Mouse (Mus musculus) midbrain, embryonic 15.5 days (tissue): ENCODE measurements at regions not wholly inside any gene's neighbourhood (a gene's known extent, or its start where the extent isn't known, plus 50 kb on each side); places are given as distances from the start of the nearest gene placed in this dataset.
A peak's percentile ranks its signal among the peaks of the same experiment; 100 is the strongest.

ENCODE experiments used
- ATAC-seq: fragments of 200-750 bp; cut with Nextera tagmentation; replicated peaks from 2 replicates; pipeline ENCODE4 v1.8.0; 2017; ENCODE audit warnings: moderate TSS enrichment
- H3K27ac ChIP-seq: fragments of 300-500 bp; sonication (generic); 2 replicates; pipeline ENCODE4 v1.5.1; 2015; ENCODE audit warnings: mild to moderate bottlenecking, inconsistent platforms
- H3K27me3 ChIP-seq: fragments of 300-500 bp; sonication (generic); replicated peaks from 2 replicates; pipeline ENCODE4 v1.6.1; 2015; ENCODE audit warnings: inconsistent platforms
- H3K36me3 ChIP-seq: fragments of 300-500 bp; sonication (generic); replicated peaks from 2 replicates; pipeline ENCODE4 v1.6.1; 2015; ENCODE audit warnings: inconsistent platforms
- H3K4me1 ChIP-seq: fragments of 300-500 bp; sonication (generic); 2 replicates; pipeline ENCODE4 v1.6.1; 2015; ENCODE audit warnings: inconsistent platforms
- H3K4me2 ChIP-seq: fragments of 300-500 bp; sonication (generic); 2 replicates; pipeline ENCODE4 v1.6.1; 2015; ENCODE audit warnings: inconsistent platforms, mild to moderate bottlenecking, moderate library complexity
- H3K4me3 ChIP-seq: fragments of 300-500 bp; sonication (generic); 2 replicates; pipeline ENCODE4 v1.5.1; 2015; ENCODE audit warnings: mild to moderate bottlenecking, inconsistent platforms
- H3K9ac ChIP-seq: fragments of 300-500 bp; sonication (generic); 2 replicates; pipeline ENCODE4 v1.6.1; 2015; ENCODE audit warnings: mild to moderate bottlenecking, inconsistent platforms
- H3K9me3 ChIP-seq: fragments of 300-500 bp; sonication (generic); 2 replicates; pipeline ENCODE4 v1.6.1; 2016; ENCODE audit warnings: inconsistent platforms
- WGBS: fragments of 180-500 bp; shearing (Covaris S2); methylation state at CpG from one replicate; pipeline ENCODE4 v1.1.7; 2015; ENCODE audit warnings: mixed read lengths; 5-methylcytosine and 5-hydroxymethylcytosine counted together

- H3K36me3 ChIP-seq: no peaks in the 10 kb centered on the region
- no peaks in the 10 kb centered on the region for H3K4me1 ChIP-seq
- WGBS: 75% methylated on average over 1 of the region's 1 CpGs
- no peak overlapping the region for H3K9ac ChIP-seq
- no peak overlapping the region for H3K27ac ChIP-seq
- H3K9me3 ChIP-seq: no peaks in the 10 kb centered on the region
- H3K4me3 ChIP-seq: no peak overlapping the region
- no peaks in the 10 kb centered on the region for H3K27me3 ChIP-seq
- H3K4me2 ChIP-seq: no peak overlapping the region
- ATAC-seq: no peak
These were observed 60.3 kb downstream of the Pcdh20 start for GRCm38 (mm10) chr14:88410722-88411437.

GRCm38 (mm10) chr14:88399270-88399669 is 71.9 kb downstream of the Pcdh20 start:
- no peaks in the 10 kb centered on the region for H3K9me3 ChIP-seq
- no peaks in the 10 kb centered on the region for H3K4me1 ChIP-seq
- 7% methylated on average over 1 of the region's 1 CpGs for WGBS
- no peak overlapping the region for H3K4me2 ChIP-seq
- ATAC-seq: no peak
- H3K36me3 ChIP-seq: no peaks in the 10 kb centered on the region
- no peak overlapping the region for H3K4me3 ChIP-seq
- no peak overlapping the region for H3K27ac ChIP-seq
- no peaks in the 10 kb centered on the region for H3K27me3 ChIP-seq
- H3K9ac ChIP-seq: no peak overlapping the region

GRCm38 (mm10) chr14:88397187-88397586 is 74.0 kb downstream of the Pcdh20 start:
- Histone ChIP-seq H3K36me3 (no peaks in the 10 kb centered on the region), H3K9me3 (no peaks in the 10 kb centered on the region), H3K27ac (no peak overlapping the region), H3K4me3 (no peak overlapping the region), H3K4me1 (no peaks in the 10 kb centered on the region), H3K4me2 (no peak overlapping the region), H3K27me3 (no peaks in the 10 kb centered on the region), H3K9ac (no peak overlapping the region)
- ATAC-seq: no peak

GRCm38 (mm10) chr14:88395016-88395415 is 76.2 kb downstream of the Pcdh20 start:
- 88% methylated on average over 4 of the region's 4 CpGs for WGBS
- no peak for ATAC-seq
- H3K9me3 ChIP-seq: no peaks in the 10 kb centered on the region

GRCm38 (mm10) chr14:88384553-88384952 is 86.6 kb downstream of the Pcdh20 start:
- Histone ChIP-seq H3K4me1 (no peaks in the 10 kb centered on the region), H3K4me2 (no peak overlapping the region), H3K36me3 (no peaks in the 10 kb centered on the region), H3K9me3 (no peaks in the 10 kb centered on the region), H3K9ac (no peak overlapping the region), H3K27ac (no peak overlapping the region), H3K4me3 (no peak overlapping the region), H3K27me3 (no peaks in the 10 kb centered on the region)
- WGBS: 89% methylated on average over 2 of the region's 2 CpGs
- no peak for ATAC-seq

More at GRCm38 (mm10) chr14:88395016-88395415, 76.2 kb downstream of the Pcdh20 start:
- H3K4me1 ChIP-seq: no peaks in the 10 kb centered on the region
- H3K4me2 ChIP-seq: no peak overlapping the region
- H3K9ac ChIP-seq: no peak overlapping the region
- H3K4me3 ChIP-seq: no peak overlapping the region
- H3K27me3 ChIP-seq: no peaks in the 10 kb centered on the region
- no peak overlapping the region for H3K27ac ChIP-seq
- H3K36me3 ChIP-seq: no peaks in the 10 kb centered on the region

GRCm38 (mm10) chr14:88347177-88347576 is 124.0 kb downstream of the Pcdh20 start:
- no peak overlapping the region for H3K27ac ChIP-seq
- no peak overlapping the region for H3K4me3 ChIP-seq
- no peaks in the 10 kb centered on the region for H3K36me3 ChIP-seq
- no peaks in the 10 kb centered on the region for H3K9me3 ChIP-seq
- 75% methylated on average over 4 of the region's 4 CpGs for WGBS
- no peaks in the 10 kb centered on the region for H3K4me1 ChIP-seq
- H3K9ac ChIP-seq: no peak overlapping the region
- no peak overlapping the region for H3K4me2 ChIP-seq
- no peaks in the 10 kb centered on the region for H3K27me3 ChIP-seq
- ATAC-seq: no peak

- Histone ChIP-seq H3K9ac (no peak overlapping the region), H3K27me3 (no peaks in the 10 kb centered on the region), H3K4me2 (peak overlapping the region; percentile 9; the same call in 1 of the 2 replicates), H3K36me3 (no peaks in the 10 kb centered on the region), H3K4me3 (no peak overlapping the region), H3K9me3 (no peaks in the 10 kb centered on the region), H3K4me1 (no peaks in the 10 kb centered on the region), H3K27ac (no peak overlapping the region)
- ATAC-seq: 0 out of 2 replicates have a peak, but pooled peaks have one; percentile 37
- 31% methylated on average over 10 of the region's 10 CpGs for WGBS
These were observed 133.9 kb downstream of the Pcdh20 start for GRCm38 (mm10) chr14:88337304-88337703.

- Histone ChIP-seq H3K4me2 (no peak overlapping the region), H3K36me3 (no peaks in the 10 kb centered on the region), H3K27me3 (no peaks in the 10 kb centered on the region), H3K4me3 (no peak overlapping the region), H3K4me1 (no peaks in the 10 kb centered on the region), H3K9me3 (no peaks in the 10 kb centered on the region), H3K9ac (no peak overlapping the region), H3K27ac (no peak overlapping the region)
- ATAC-seq: no peak
- 86% methylated on average over 2 of the region's 2 CpGs for WGBS
These were observed 140.6 kb downstream of the Pcdh20 start for GRCm38 (mm10) chr14:88330613-88331012.

GRCm38 (mm10) chr14:88326411-88326810 is 144.8 kb downstream of the Pcdh20 start:
- no peak overlapping the region for H3K4me3 ChIP-seq
- H3K4me2 ChIP-seq: no peak overlapping the region
- no peaks in the 10 kb centered on the region for H3K36me3 ChIP-seq
- WGBS: 91% methylated on average over 4 of the region's 4 CpGs
- no peaks in the 10 kb centered on the region for H3K4me1 ChIP-seq
- no peak overlapping the region for H3K27ac ChIP-seq
- no peak overlapping the region for H3K9ac ChIP-seq
- no peak for ATAC-seq
- H3K27me3 ChIP-seq: no peaks in the 10 kb centered on the region
- H3K9me3 ChIP-seq: no peaks in the 10 kb centered on the region

- Histone ChIP-seq H3K4me2 (no peak overlapping the region), H3K27me3 (no peaks in the 10 kb centered on the region), H3K9ac (no peak overlapping the region), H3K27ac (no peak overlapping the region), H3K4me3 (no peak overlapping the region), H3K9me3 (no peaks in the 10 kb centered on the region), H3K36me3 (no peaks in the 10 kb centered on the region), H3K4me1 (no peaks in the 10 kb centered on the region)
- WGBS: 36% methylated on average over 5 of the region's 5 CpGs
- no peak for ATAC-seq
These were observed 192.9 kb downstream of the Pcdh20 start for GRCm38 (mm10) chr14:88278327-88278726.

- no peaks in the 10 kb centered on the region for H3K36me3 ChIP-seq
- H3K27ac ChIP-seq: no peak overlapping the region
- no peak overlapping the region for H3K4me2 ChIP-seq
- H3K9me3 ChIP-seq: no peaks in the 10 kb centered on the region
- H3K4me3 ChIP-seq: no peak overlapping the region
- H3K27me3 ChIP-seq: no peaks in the 10 kb centered on the region
- ATAC-seq: no peak
- no peak overlapping the region for H3K9ac ChIP-seq
- H3K4me1 ChIP-seq: no peaks in the 10 kb centered on the region
These were observed 206.4 kb downstream of the Pcdh20 start for GRCm38 (mm10) chr14:88264771-88265170.

GRCm38 (mm10) chr14:88259034-88259433 is 212.2 kb downstream of the Pcdh20 start:
- no peak overlapping the region for H3K4me3 ChIP-seq
- no peaks in the 10 kb centered on the region for H3K4me1 ChIP-seq
- no peaks in the 10 kb centered on the region for H3K27me3 ChIP-seq
- H3K9me3 ChIP-seq: no peaks in the 10 kb centered on the region
- no peaks in the 10 kb centered on the region for H3K36me3 ChIP-seq
- no peak overlapping the region for H3K27ac ChIP-seq
- peak; percentile 72 for ATAC-seq
- no peak overlapping the region for H3K4me2 ChIP-seq
- no peak overlapping the region for H3K9ac ChIP-seq

GRCm38 (mm10) chr14:88255131-88255530 is 216.1 kb downstream of the Pcdh20 start:
- Histone ChIP-seq H3K27me3 (no peaks in the 10 kb centered on the region), H3K9ac (no peak overlapping the region), H3K4me1 (no peaks in the 10 kb centered on the region), H3K4me3 (no peak overlapping the region), H3K27ac (no peak overlapping the region), H3K36me3 (no peaks in the 10 kb centered on the region), H3K9me3 (no peaks in the 10 kb centered on the region), H3K4me2 (no peak overlapping the region)
- no peak for ATAC-seq
- WGBS: 49% methylated on average over 3 of the region's 3 CpGs
